Mouse (Mus musculus): ENCODE measurements around the gene Mctp2. TPM values are rescaled to one million over a fixed set of nuclear protein-coding genes. Genes with fewer than 3 reads are reported as not detected.

Gene Mctp2
- total and polyA plus RNA-seq, 2 experiments from 2014 or later: 0.10 to 0.46 TPM

- no peak overlapping the region for H3K4me2 ChIP-seq (ENCODE audit: low read depth, low read length)
- no peaks in the 10 kb centered on the region for H3K27me3 ChIP-seq (ENCODE audit: control insufficient read depth, insufficient read depth, low read length)
- DNase-seq (ENCODE audit: low spot score): no peak
- H3K4me3 ChIP-seq (ENCODE audit: low read depth, low read length): no peak overlapping the region
- H3K4me1 ChIP-seq (ENCODE audit: control insufficient read depth, insufficient read depth): no peaks in the 10 kb centered on the region
- no peak for TF ChIP-seq EP300 (IDR thresholded peaks at IDR 0.05; ENCODE audit: low read depth)
- TF ChIP-seq CTCF (IDR thresholded peaks at IDR 0.05; ENCODE audit: low read depth): no peak
- WGBS: 56% methylated on average over 20 of the region's 20 CpGs
- H3K36me3 ChIP-seq (replicated peaks; ENCODE audit: control insufficient read depth, insufficient read depth, low read length): no peaks in the 10 kb centered on the region
- H3K27ac ChIP-seq (ENCODE audit: low read depth): no peak overlapping the region
- H3K9me3 ChIP-seq (replicated peaks; ENCODE audit: control insufficient read depth, low read length): no peaks in the 10 kb centered on the region
- no peak overlapping the region for H3K9ac ChIP-seq (replicated peaks; ENCODE audit: low read depth, low read length)
- no peak for ATAC-seq (ENCODE audit: insufficient read depth, low read depth)
These were observed 258.5 kb downstream of the Mctp2 start for GRCm38 (mm10) chr7:72047588-72048585.

Measured in heart, postnatal 0 days (tissue).